Mouse (Mus musculus): ENCODE data around the gene Kif13a.

Gene Kif13a

DNA sequence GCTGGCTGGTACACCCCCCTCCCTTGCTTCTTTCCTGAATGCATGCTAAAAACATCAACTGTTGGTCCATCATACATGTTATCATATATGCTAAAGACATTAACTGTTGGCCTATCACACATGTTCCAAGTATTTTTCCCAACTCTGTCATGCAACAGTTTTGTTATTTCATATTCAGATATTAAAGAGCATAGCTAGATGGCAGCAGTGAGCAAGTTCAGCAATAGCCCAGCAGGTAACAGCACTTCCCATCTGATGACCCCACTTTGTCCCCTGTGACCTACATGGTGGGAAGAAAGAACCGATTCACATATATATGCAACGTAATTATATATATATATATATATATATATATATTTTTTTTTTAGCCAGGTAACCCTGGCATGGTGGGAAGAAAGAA lies 91.1 kb downstream of the Kif13a start:
- peak; percentile 31 for DNase-seq (ENCODE audit: low read depth)

DNA sequence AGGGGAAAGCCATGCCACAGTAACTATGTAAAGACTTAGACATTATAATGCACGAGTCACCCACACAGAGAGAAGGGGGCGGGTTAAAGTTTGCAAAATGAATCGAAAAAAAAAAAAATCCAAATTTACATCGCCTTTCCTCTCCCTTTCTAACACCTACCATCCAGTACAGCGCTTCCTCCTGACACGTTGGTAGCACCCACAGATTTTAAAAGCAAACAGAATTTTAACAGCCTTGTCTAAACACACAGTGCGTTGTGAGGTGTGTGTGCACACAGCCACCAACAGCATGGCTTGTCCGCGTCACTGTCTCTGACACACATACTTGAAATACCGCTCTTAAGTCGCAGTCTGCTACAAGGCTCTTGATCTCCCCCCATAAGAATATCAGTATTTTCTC lies 94.3 kb downstream of the Kif13a start:
- DNase-seq (ENCODE audit: low read depth): no peak

- no peak for DNase-seq (ENCODE audit: low read depth)
These were observed 94.9 kb downstream of the Kif13a start for GRCm38 (mm10) chr13:46834805-46835204.

DNA sequence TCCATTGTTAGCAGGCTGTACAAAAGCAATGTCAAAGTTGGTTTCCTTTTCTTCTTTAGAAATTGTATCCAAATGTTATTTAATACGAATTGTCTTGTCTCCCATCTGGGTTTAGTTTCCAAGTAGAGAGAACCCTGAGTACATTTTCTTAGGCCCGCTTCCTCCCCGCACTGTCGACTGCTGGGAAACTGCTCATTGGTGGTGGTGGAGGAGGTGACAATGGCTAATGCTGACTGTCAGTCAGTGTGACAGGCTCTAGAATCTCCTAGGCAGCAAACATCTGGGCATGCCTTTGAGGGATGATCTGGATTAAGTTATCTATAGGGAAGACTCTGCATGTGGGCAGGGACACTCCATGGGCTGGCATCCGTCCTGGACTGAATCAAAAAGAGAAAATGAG lies 96.1 kb downstream of the Kif13a start:
- DNase-seq (ENCODE audit: low read depth): no peak

- DNase-seq (ENCODE audit: low read depth): peak; percentile 44
These were observed 96.7 kb downstream of the Kif13a start for GRCm38 (mm10) chr13:46832956-46833355.

DNA sequence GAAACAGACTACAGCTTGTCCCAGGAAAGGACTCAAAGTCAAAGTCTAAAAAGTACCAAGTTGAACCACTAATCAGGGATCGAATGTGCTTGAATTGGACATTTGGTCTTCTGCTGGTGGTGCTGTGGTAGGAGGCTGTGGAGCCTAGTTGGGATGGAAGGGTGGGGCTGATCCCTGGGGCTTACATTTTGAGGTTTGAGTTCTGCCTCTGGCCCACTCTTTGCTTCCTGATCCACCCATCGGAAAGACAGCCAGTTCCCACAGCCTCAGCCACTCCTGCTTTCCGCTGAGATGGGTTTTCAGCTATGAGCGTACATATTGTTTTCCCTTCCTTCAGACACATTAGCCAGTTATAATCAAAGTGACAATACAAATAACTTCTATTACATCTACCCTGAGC lies 106.4 kb downstream of the Kif13a start:
- no peak for DNase-seq (ENCODE audit: low read depth)

- no peak for DNase-seq (ENCODE audit: low read depth)
These were observed 107.5 kb downstream of the Kif13a start for GRCm38 (mm10) chr13:46822200-46822599.

- no peak for DNase-seq (ENCODE audit: low read depth)
These were observed 109.9 kb downstream of the Kif13a start for GRCm38 (mm10) chr13:46819729-46820223.

GRCm38 (mm10) chr13:46819202-46819728 lies 110.4 kb downstream of the Kif13a start:
- no peak for DNase-seq (ENCODE audit: low read depth)

GRCm38 (mm10) chr13:46818374-46818773 lies 111.3 kb downstream of the Kif13a start:
- no peak for DNase-seq (ENCODE audit: low read depth)

GRCm38 (mm10) chr13:46812648-46813184 lies 117.0 kb downstream of the Kif13a start:
- DNase-seq (ENCODE audit: low read depth): no peak

DNA sequence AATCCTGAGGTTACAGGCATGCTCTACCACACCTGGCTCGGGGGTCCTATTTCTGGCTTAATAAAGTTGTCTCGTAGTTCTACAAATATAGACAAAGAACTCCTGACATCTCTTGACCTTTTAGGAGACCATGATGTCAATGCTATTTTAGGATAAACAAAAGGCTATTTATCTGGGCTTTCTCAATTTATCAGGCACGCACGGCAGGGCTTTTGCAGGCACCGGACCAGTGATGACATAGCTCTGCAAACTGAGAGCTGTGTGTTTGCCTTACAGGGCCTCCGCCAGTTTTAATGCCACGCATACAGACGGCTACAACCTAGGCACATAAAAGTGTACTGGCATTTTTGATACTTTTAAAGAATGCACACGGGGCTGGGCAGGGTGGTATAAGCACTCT lies 118.0 kb downstream of the Kif13a start:
- no peak for DNase-seq (ENCODE audit: low read depth)

- DNase-seq (ENCODE audit: low read depth): no peak
These were observed 119.1 kb downstream of the Kif13a start for GRCm38 (mm10) chr13:46810613-46811012.

DNA sequence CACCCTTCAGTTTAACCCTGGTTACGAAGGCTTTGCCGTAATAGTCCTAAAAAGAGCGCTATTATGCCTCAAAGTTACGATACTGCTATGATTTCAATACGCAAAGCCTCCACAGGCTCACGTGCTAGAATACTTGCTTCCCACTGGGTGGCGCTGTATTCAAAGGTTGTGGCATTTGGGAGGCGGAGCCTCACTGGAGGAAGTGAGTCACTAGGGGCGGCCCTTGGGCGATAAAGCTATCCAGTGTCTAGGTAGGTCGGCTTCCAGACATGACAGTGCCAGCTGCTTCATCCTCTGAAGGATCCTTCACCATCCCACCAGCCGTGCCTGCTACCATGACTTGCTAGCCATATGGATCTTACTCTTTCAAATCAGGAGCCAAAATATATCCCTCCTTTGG lies 119.6 kb downstream of the Kif13a start:
- no peak for DNase-seq (ENCODE audit: low read depth)

DNA sequence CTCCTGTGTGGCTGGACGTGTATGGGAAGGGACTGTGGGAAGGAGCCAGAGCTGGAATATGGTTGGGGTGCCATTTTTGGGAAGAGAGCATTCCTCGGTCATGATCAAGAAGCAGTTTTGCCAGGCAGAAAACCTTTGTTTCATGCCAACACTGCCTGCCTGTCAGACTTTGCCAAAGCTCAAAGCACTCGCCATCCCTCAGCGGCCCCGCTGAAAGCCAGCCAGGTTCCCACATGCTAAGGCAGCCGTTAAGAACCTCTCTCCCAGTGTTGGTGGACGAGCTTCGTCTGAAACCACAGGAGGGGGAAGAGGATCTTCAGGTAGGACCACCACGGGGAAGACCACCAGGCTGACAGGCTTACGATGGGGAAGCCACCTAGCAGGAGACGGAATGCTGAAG lies 121.8 kb downstream of the Kif13a start:
- no peak for DNase-seq (ENCODE audit: low read depth)

- DNase-seq (ENCODE audit: low read depth): no peak
These were observed 128.5 kb downstream of the Kif13a start for GRCm38 (mm10) chr13:46801196-46801595.

DNA sequence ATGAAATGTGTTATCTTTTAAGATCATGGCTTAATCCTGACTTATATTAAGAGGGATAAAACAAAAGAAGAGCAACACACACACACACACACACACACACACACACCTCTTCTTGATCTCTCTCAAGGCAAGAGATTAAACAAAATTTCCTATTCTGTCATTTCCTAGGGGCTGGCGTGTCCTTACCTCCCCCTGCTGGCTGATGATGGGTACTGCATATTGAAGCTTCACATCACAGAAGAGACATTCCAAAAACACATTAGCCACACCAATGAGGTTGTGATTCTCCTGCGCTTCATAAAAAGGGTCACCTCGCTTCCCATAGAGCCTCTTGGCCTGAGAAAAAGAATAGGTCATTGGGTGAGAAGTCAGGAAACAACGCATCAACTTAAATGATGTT lies 131.5 kb downstream of the Kif13a start:
- peak; percentile 86 for DNase-seq (ENCODE audit: low read depth)

DNA sequence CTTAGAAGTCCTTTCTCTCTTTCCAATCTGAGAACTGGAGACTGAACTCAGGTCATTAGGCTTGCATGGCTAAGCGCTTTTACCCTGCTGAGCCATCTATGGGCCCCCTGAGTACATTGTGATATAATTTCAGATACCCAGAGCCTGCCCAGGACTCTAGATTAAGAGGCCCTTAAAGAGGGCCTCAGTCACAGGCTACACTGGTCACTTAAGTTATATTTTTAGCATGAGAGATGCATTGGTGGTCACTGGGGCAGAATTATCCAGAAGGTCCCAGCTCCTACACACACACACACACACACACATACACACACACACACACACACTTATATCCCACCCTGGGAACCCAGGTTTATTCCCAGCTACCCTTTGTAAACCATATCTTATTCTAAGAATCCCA lies 133.3 kb downstream of the Kif13a start:
- no peak for DNase-seq (ENCODE audit: low read depth)

- no peak for DNase-seq (ENCODE audit: low read depth)
These were observed 135.8 kb downstream of the Kif13a start for GRCm38 (mm10) chr13:46793824-46794223.

- no peak for DNase-seq (ENCODE audit: low read depth)
These were observed 141.2 kb downstream of the Kif13a start for GRCm38 (mm10) chr13:46788452-46788851.

- DNase-seq (ENCODE audit: low read depth): no peak
These were observed 142.8 kb downstream of the Kif13a start for GRCm38 (mm10) chr13:46786836-46787235.

DNA sequence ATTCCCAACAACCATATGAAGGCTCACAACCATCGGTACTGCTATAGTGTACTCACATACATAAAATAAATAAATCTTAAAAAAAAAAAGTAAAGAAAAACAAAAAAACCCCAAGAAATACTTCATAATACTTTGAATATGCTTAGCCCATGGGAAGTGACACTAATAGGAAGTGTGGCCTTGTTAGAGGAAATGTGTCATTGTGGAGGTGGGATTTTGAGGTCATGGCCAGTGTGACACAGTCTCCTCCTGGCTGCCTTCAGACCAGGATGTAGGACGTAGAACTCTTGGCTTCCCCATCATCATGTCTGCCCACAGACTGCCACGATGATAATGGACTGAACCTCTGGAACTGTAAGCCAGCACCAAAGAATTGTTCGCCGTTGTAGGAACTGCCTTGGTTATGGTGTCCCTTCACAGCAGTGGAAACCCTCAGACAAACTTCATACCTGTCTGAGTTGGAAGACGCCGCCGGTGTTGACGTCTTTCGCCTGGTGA lies 143.6 kb downstream of the Kif13a start:
- no peak for DNase-seq (ENCODE audit: low read depth)

DNA sequence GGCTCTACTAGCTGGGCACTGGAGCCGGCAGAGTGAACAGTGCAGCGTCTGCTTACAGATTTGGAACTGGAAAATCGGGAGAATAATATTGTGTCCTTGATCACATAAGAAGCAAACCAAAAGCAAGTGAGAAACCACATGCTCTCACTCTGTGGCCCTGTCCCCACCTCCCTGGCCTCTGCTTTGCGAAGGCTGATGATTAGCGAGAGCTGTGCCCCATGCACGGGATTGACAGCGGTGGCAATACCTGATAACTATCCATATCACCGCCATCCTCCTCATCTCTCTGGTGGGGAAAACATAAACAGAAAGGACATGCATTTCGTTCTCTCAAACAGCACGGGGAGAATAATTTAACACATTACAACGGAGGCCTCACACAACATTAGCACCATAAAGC lies 149.3 kb downstream of the Kif13a start:
- DNase-seq (ENCODE audit: low read depth): no peak

- DNase-seq (ENCODE audit: low read depth): peak; percentile 76
These were observed 149.8 kb downstream of the Kif13a start for GRCm38 (mm10) chr13:46779831-46780230.

Measured in naive thymus-derived CD4-positive, alpha-beta T cell, adult 2 months (primary cell).